Mouse (Mus musculus) lung, postnatal 0 days (tissue): ENCODE data around the gene Dzip1.

ENCODE experiments used
- CTCF ChIP-seq: IDR thresholded peaks from 2 replicates; pipeline ENCODE4 v1.5.1; 2016; ENCODE audit warnings: antibody characterized with exemption, mild to moderate bottlenecking
- EP300 ChIP-seq: IDR thresholded peaks from 2 replicates; pipeline ENCODE4 v1.6.1; 2016; ENCODE audit warnings: antibody characterized with exemption, mild to moderate bottlenecking, control low read depth

- TF ChIP-seq CTCF (no peak), EP300 (no peak)
Measured at GRCm38 (mm10) chr14:118938551-118938950, 13.3 kb upstream of the Dzip1 start.
